Mouse (Mus musculus): Measurements from ENCODE around the gene Tgfbr3. TPM values are rescaled to one million over a fixed set of nuclear protein-coding genes. Genes with fewer than 3 reads are reported as not detected.

Tgfbr3 gene
- polyA plus RNA-seq, 1 experiment from 2014 or later, result 10.3 TPM

DNA sequence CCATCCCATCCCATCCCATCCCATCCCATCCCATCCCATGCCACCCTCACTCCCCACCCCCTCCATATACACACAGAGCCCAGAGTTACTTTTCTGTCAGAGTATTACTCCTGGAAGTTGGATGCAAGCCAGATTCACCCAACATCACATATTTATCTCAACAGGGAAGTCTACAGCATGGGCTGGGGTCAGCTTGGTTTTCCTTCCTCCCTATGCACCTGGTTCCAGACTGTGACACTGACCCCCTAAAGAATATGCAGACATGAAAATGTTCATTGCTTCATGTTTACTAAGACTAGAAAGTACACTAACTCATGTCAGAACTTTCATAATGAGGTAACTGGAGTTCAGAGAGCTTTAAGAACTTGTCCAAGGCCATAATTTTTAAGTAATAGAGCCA is 142.0 kb downstream of the Tgfbr3 start:
- H3K9me3 ChIP-seq, result no peaks in the 10 kb centered on the region
- H3K27me3 ChIP-seq, result peaks cover 20% of the 10 kb centered on the region; the same call in 1 of the 2 replicates
- H3K36me3 ChIP-seq, result no peaks in the 10 kb centered on the region
- ATAC-seq (ENCODE audit: low FRiP score, low read depth), result no peak
- no peak overlapping the region for H3K9ac ChIP-seq (replicated peaks)
- H3K4me1 ChIP-seq, result peaks cover 48% of the 10 kb centered on the region
- no peak overlapping the region for H3K4me3 ChIP-seq
- H3K27ac ChIP-seq (replicated peaks), result no peak overlapping the region
- peak overlapping the region; percentile 15; the same call in 1 of the 2 replicates for H3K4me2 ChIP-seq (replicated peaks)

GRCm38 (mm10) chr5:107146111-107146616 is 143.3 kb downstream of the Tgfbr3 start:
- 59% methylated on average over 11 of the region's 11 CpGs for WGBS
- Histone ChIP-seq H3K4me3 (no peak overlapping the region), H3K27me3 (peaks cover 18% of the 10 kb centered on the region; the same call in 1 of the 2 replicates), H3K9ac (replicated peaks) (no peak overlapping the region), H3K36me3 (no peaks in the 10 kb centered on the region), H3K27ac (replicated peaks) (no peak overlapping the region), H3K9me3 (no peaks in the 10 kb centered on the region), H3K4me2 (replicated peaks) (no peak overlapping the region), H3K4me1 (peaks cover 44% of the 10 kb centered on the region)
- ATAC-seq (ENCODE audit: low FRiP score, low read depth), result no peak

DNA sequence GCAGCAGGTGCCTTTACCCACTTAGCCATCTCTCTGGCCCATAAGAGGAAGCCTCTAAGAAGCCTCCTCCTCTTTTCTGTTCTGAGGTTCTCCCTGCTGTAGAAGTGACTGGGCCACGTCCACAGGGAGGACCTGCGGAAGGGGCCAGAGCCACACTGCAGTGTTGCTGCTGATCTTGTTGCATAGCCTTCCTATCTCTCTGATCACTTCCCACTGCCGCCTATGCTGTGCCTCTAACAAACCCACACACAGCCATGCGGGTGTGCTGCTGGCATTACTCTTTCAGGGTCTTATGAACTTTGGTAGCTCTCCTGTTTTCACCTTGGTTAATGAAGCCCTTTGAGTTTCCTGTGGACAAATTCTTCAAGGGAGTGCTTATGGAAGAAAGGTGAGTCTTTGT is 144.3 kb downstream of the Tgfbr3 start:
- Histone ChIP-seq H3K4me1 (peaks cover 43% of the 10 kb centered on the region), H3K9me3 (no peaks in the 10 kb centered on the region), H3K9ac (replicated peaks) (no peak overlapping the region), H3K4me2 (replicated peaks) (no peak overlapping the region), H3K27ac (replicated peaks) (peak overlapping the region; percentile 31), H3K27me3 (peaks cover 16% of the 10 kb centered on the region; the same call in 1 of the 2 replicates), H3K4me3 (no peak overlapping the region), H3K36me3 (no peaks in the 10 kb centered on the region)
- no peak for ATAC-seq (ENCODE audit: low FRiP score, low read depth)
- WGBS, result 78% methylated on average over 4 of the region's 4 CpGs

GRCm38 (mm10) chr5:107144263-107144843 is 145.1 kb downstream of the Tgfbr3 start:
- H3K27me3 ChIP-seq, result peaks cover 8% of the 10 kb centered on the region; the same call in 1 of the 2 replicates

DNA sequence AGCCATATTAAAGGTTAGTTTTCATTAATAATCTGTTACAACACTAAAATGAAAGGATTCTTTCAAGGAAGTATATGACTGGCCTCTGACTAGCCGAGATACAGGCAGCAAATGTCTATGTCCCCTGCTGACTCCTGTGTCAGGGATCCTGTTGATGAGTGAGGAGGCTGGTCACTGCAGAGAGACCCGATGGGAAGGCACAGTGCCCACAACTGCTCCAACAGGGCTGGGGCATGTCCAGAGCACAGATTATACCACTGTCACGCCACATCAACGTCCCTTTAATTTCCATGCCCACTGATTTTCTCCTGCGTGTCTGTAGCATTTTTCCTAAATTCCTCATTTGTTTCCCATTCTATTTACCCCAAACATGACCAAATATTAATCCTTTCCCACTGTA is 146.0 kb downstream of the Tgfbr3 start:
- Histone ChIP-seq H3K27ac (replicated peaks) (no peak overlapping the region), H3K4me3 (no peak overlapping the region), H3K36me3 (no peaks in the 10 kb centered on the region), H3K27me3 (peaks cover 8% of the 10 kb centered on the region; the same call in 1 of the 2 replicates), H3K9ac (replicated peaks) (no peak overlapping the region), H3K4me2 (replicated peaks) (no peak overlapping the region), H3K9me3 (no peaks in the 10 kb centered on the region), H3K4me1 (peaks cover 41% of the 10 kb centered on the region)
- no peak for ATAC-seq (ENCODE audit: low FRiP score, low read depth)
- WGBS, result 62% methylated on average over 5 of the region's 5 CpGs

More at GRCm38 (mm10) chr5:107144263-107144843, 145.1 kb downstream of the Tgfbr3 start:
- WGBS, result 30% methylated on average over 9 of the region's 9 CpGs
- H3K36me3 ChIP-seq, result no peaks in the 10 kb centered on the region
- no peak overlapping the region for H3K9ac ChIP-seq (replicated peaks)
- no peaks in the 10 kb centered on the region for H3K9me3 ChIP-seq
- H3K27ac ChIP-seq (replicated peaks), result peak overlapping the region; percentile 31
- peaks cover 45% of the 10 kb centered on the region for H3K4me1 ChIP-seq
- no peak overlapping the region for H3K4me3 ChIP-seq
- no peak overlapping the region for H3K4me2 ChIP-seq (replicated peaks)
- peak; percentile 44; the same call in 1 of the 2 replicates for ATAC-seq (ENCODE audit: low FRiP score, low read depth)

GRCm38 (mm10) chr5:107142791-107143190 is 146.6 kb downstream of the Tgfbr3 start:
- Histone ChIP-seq H3K4me1 (peaks cover 35% of the 10 kb centered on the region), H3K36me3 (no peaks in the 10 kb centered on the region), H3K27me3 (peaks cover 8% of the 10 kb centered on the region; the same call in 1 of the 2 replicates), H3K9me3 (no peaks in the 10 kb centered on the region), H3K4me2 (replicated peaks) (no peak overlapping the region), H3K9ac (replicated peaks) (no peak overlapping the region), H3K27ac (replicated peaks) (no peak overlapping the region), H3K4me3 (no peak overlapping the region)
- ATAC-seq (ENCODE audit: low FRiP score, low read depth), result no peak
- 87% methylated on average over 5 of the region's 5 CpGs for WGBS

GRCm38 (mm10) chr5:107141375-107141774 is 148.1 kb downstream of the Tgfbr3 start:
- Histone ChIP-seq H3K27me3 (peaks cover 8% of the 10 kb centered on the region; the same call in 1 of the 2 replicates), H3K4me2 (replicated peaks) (no peak overlapping the region), H3K4me3 (no peak overlapping the region), H3K36me3 (no peaks in the 10 kb centered on the region), H3K9ac (replicated peaks) (no peak overlapping the region), H3K27ac (replicated peaks) (no peak overlapping the region), H3K9me3 (no peaks in the 10 kb centered on the region), H3K4me1 (peaks cover 25% of the 10 kb centered on the region)
- ATAC-seq (ENCODE audit: low FRiP score, low read depth), result no peak
- WGBS, result 89% methylated on average over 5 of the region's 5 CpGs

DNA sequence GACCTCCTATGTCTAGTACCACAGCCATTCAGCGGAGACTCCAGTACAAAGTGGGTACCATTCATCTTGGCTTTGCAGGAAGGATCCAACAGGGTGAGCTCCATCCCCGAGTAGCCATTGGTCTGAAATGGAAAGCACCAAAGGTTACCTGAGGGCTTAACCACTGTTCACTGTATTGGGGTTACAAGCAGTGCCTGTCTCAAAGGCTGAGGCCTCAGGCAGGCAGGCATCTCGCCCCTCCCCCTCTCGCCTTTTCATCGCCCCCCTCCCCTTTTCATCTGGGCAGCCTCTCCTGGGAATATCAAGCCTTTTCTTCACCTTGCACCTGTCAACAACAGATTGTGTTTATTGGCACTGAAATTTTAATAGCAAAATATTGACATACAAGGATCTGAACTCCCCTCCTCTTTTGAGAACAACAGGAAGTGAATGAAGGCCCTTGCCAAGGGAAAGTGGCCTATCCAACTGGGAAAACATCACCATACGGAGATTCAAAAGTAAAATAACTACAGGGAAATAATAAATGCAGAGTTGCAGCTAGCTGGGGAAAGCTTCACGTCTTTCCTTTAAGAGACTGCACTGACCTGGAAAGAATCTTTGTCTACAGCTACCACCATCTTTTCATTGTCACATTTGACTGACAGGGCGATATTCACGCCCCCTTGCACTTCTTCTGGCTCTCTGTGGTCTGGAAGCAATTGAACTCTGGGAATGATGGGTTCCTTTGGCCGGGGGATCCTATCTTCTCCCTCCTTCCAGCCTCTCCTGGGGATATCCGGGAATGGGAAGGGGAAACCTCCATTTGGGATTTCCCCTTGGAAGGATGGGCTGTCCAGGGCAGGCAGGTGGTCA is 149.4 kb downstream of the Tgfbr3 start:
- no peaks in the 10 kb centered on the region for H3K9me3 ChIP-seq
- 64% methylated on average over 11 of the region's 11 CpGs for WGBS
- H3K4me2 ChIP-seq (replicated peaks), result no peak overlapping the region
- H3K9ac ChIP-seq (replicated peaks), result no peak overlapping the region
- H3K27ac ChIP-seq (replicated peaks), result no peak overlapping the region
- H3K4me3 ChIP-seq, result no peak overlapping the region
- no peak for ATAC-seq (ENCODE audit: low FRiP score, low read depth)
- no peaks in the 10 kb centered on the region for H3K36me3 ChIP-seq
- H3K27me3 ChIP-seq, result peaks cover 5% of the 10 kb centered on the region; the same call in 1 of the 2 replicates
- H3K4me1 ChIP-seq, result peaks cover 24% of the 10 kb centered on the region

- H3K36me3 ChIP-seq, result no peaks in the 10 kb centered on the region
- H3K27ac ChIP-seq (replicated peaks), result no peak overlapping the region
- WGBS, result 94% methylated on average over 2 of the region's 2 CpGs
- no peak overlapping the region for H3K4me2 ChIP-seq (replicated peaks)
- H3K9ac ChIP-seq (replicated peaks), result no peak overlapping the region
- no peaks in the 10 kb centered on the region for H3K9me3 ChIP-seq
- no peak overlapping the region for H3K4me3 ChIP-seq
- no peak for ATAC-seq (ENCODE audit: low FRiP score, low read depth)
- H3K4me1 ChIP-seq, result no peaks in the 10 kb centered on the region
- H3K27me3 ChIP-seq, result no peaks in the 10 kb centered on the region
These were observed 156.1 kb downstream of the Tgfbr3 start for GRCm38 (mm10) chr5:107133336-107133735.

GRCm38 (mm10) chr5:107132231-107132630 is 157.2 kb downstream of the Tgfbr3 start:
- Histone ChIP-seq H3K4me3 (no peak overlapping the region), H3K36me3 (no peaks in the 10 kb centered on the region), H3K9me3 (no peaks in the 10 kb centered on the region), H3K27ac (replicated peaks) (no peak overlapping the region), H3K27me3 (no peaks in the 10 kb centered on the region), H3K4me2 (replicated peaks) (no peak overlapping the region), H3K9ac (replicated peaks) (no peak overlapping the region), H3K4me1 (no peaks in the 10 kb centered on the region)
- no peak for ATAC-seq (ENCODE audit: low FRiP score, low read depth)
- 82% methylated on average over 8 of the region's 8 CpGs for WGBS

GRCm38 (mm10) chr5:107129304-107129703 is 160.1 kb downstream of the Tgfbr3 start:
- WGBS, result 50% methylated on average over 5 of the region's 5 CpGs
- Histone ChIP-seq H3K9me3 (no peaks in the 10 kb centered on the region), H3K4me2 (replicated peaks) (no peak overlapping the region), H3K4me3 (no peak overlapping the region), H3K27ac (replicated peaks) (no peak overlapping the region), H3K27me3 (no peaks in the 10 kb centered on the region), H3K36me3 (no peaks in the 10 kb centered on the region), H3K9ac (replicated peaks) (no peak overlapping the region), H3K4me1 (peaks cover 5% of the 10 kb centered on the region; the same call in 1 of the 2 replicates)
- ATAC-seq (ENCODE audit: low FRiP score, low read depth), result no peak

DNA sequence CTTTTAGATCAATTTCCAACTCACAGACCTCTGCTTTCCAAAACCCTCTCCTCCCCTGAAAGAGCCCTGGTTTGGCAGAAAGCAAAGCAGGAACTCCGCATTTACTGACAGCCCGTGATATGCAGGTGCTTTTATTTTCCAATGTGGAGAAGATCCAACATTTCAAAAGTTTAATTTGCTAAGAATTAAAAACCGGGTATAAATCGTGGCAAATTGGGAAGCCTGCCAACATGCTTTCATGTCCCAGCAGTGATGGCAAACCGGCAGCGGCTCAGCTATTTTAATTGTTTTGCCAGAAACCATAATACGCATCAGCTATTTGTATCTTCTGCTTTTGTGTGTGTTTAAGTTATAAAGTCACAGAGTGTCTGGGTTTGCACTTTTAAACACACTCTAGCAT is 162.9 kb downstream of the Tgfbr3 start:
- no peaks in the 10 kb centered on the region for H3K36me3 ChIP-seq
- no peak overlapping the region for H3K27ac ChIP-seq (replicated peaks)
- H3K4me1 ChIP-seq, result peaks cover 8% of the 10 kb centered on the region; the same call in 1 of the 2 replicates
- no peaks in the 10 kb centered on the region for H3K9me3 ChIP-seq
- H3K4me2 ChIP-seq (replicated peaks), result no peak overlapping the region
- H3K4me3 ChIP-seq, result no peak overlapping the region
- H3K27me3 ChIP-seq, result no peaks in the 10 kb centered on the region
- no peak for ATAC-seq (ENCODE audit: low FRiP score, low read depth)
- no peak overlapping the region for H3K9ac ChIP-seq (replicated peaks)
- 78% methylated on average over 7 of the region's 7 CpGs for WGBS
